Mouse (Mus musculus) limb, embryonic 13.5 days (tissue): ENCODE results near the gene Cdc26. TPM values are rescaled to one million over a fixed set of nuclear protein-coding genes. Genes with fewer than 3 reads are reported as not detected.

Experiments
- ATAC-seq: fragments of 200-750 bp; cut with Nextera tagmentation; 2 replicates; pipeline ENCODE4 v1.8.0; 2017; ENCODE audit warnings: low read depth, moderate number of reproducible peaks, moderate TSS enrichment; ENCODE audit not compliant: low FRiP score
- H3K27ac ChIP-seq: fragments of 300-500 bp; sonication (generic); 2 replicates; pipeline ENCODE4 v1.5.1; 2015; ENCODE audit warnings: inconsistent platforms, mild to moderate bottlenecking, moderate library complexity
- H3K27me3 ChIP-seq: fragments of 300-500 bp; sonication (generic); 2 replicates; pipeline ENCODE4 v1.6.1; 2015; ENCODE audit warnings: mild to moderate bottlenecking, inconsistent platforms
- H3K36me3 ChIP-seq: fragments of 300-500 bp; sonication (generic); 2 replicates; pipeline ENCODE4 v1.6.1; 2015; ENCODE audit warnings: inconsistent platforms, mild to moderate bottlenecking, moderate library complexity
- H3K4me1 ChIP-seq: fragments of 300-500 bp; sonication (generic); 2 replicates; pipeline ENCODE4 v1.6.1; 2015; ENCODE audit warnings: inconsistent platforms
- H3K4me2 ChIP-seq: fragments of 300-500 bp; sonication (generic); replicated peaks from 2 replicates; pipeline ENCODE4 v1.6.1; 2015; ENCODE audit warnings: inconsistent platforms, mild to moderate bottlenecking, moderate library complexity
- H3K4me3 ChIP-seq: fragments of 300-500 bp; sonication (generic); 2 replicates; pipeline ENCODE4 v1.5.1; 2015; ENCODE audit warnings: moderate library complexity, mild to moderate bottlenecking, inconsistent platforms
- H3K9ac ChIP-seq: fragments of 300-500 bp; sonication (generic); 2 replicates; pipeline ENCODE4 v1.6.1; 2015; ENCODE audit warnings: mild to moderate bottlenecking, inconsistent platforms
- H3K9me3 ChIP-seq: fragments of 300-500 bp; sonication (generic); 2 replicates; pipeline ENCODE4 v1.6.1; 2016; ENCODE audit warnings: inconsistent platforms
- WGBS: fragments of 180-500 bp; shearing (Covaris S2); methylation state at CpG from one replicate; pipeline ENCODE4 v1.1.7; 2015; 5-methylcytosine and 5-hydroxymethylcytosine counted together
- polyA plus RNA-seq: library from polyadenylated mRNA; unstranded; fragments of >200 nt; fragmentation: Nextera tagmentation; extraction: Ambion mirVana; gene quantifications from 2 replicates; pipeline ENCODE4 v1.2.1, GENCODE M21; 2015

The Cdc26 gene
- polyA plus RNA-seq, 1 experiment from 2014 or later, result 202 TPM

DNA sequence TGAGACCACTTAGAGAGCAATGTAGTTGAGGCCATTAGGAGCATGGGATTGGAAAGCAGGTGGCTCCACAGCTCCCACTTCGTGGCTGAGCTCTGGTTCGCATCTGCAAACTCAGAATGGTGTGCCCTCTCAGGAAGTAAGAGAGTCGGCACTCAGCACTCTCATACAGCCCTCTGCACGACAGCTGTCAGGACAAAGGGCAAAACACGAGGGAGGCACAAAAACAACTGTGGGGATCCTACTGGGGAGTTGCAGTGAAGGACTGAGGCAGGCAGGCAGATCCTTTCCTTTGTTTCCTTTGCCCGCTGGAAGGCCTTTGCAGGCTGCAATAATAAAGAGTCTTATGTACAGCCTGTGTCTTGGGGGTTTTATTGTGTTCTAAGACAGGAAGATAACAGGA, 15.0 kb downstream of the Cdc26 start:
- no peak overlapping the region for H3K4me2 ChIP-seq
- peak; percentile 32; the same call in 1 of the 2 replicates for ATAC-seq
- no peak overlapping the region for H3K27ac ChIP-seq
- peaks cover 85% of the 10 kb centered on the region for H3K36me3 ChIP-seq
- H3K27me3 ChIP-seq, result no peaks in the 10 kb centered on the region
- WGBS, result 61% methylated on average over 6 of the region's 6 CpGs
- no peak overlapping the region for H3K4me3 ChIP-seq
- H3K9ac ChIP-seq, result no peak overlapping the region
- no peaks in the 10 kb centered on the region for H3K9me3 ChIP-seq
- no peaks in the 10 kb centered on the region for H3K4me1 ChIP-seq

GRCm38 (mm10) chr4:62391892-62392291, 16.6 kb downstream of the Cdc26 start:
- peaks cover 81% of the 10 kb centered on the region for H3K36me3 ChIP-seq
- no peak overlapping the region for H3K9ac ChIP-seq
- no peak overlapping the region for H3K27ac ChIP-seq
- WGBS, result 89% methylated on average over 7 of the region's 7 CpGs
- H3K27me3 ChIP-seq, result no peaks in the 10 kb centered on the region
- no peaks in the 10 kb centered on the region for H3K4me1 ChIP-seq
- H3K4me2 ChIP-seq, result no peak overlapping the region
- no peaks in the 10 kb centered on the region for H3K9me3 ChIP-seq
- no peak for ATAC-seq
- no peak overlapping the region for H3K4me3 ChIP-seq

DNA sequence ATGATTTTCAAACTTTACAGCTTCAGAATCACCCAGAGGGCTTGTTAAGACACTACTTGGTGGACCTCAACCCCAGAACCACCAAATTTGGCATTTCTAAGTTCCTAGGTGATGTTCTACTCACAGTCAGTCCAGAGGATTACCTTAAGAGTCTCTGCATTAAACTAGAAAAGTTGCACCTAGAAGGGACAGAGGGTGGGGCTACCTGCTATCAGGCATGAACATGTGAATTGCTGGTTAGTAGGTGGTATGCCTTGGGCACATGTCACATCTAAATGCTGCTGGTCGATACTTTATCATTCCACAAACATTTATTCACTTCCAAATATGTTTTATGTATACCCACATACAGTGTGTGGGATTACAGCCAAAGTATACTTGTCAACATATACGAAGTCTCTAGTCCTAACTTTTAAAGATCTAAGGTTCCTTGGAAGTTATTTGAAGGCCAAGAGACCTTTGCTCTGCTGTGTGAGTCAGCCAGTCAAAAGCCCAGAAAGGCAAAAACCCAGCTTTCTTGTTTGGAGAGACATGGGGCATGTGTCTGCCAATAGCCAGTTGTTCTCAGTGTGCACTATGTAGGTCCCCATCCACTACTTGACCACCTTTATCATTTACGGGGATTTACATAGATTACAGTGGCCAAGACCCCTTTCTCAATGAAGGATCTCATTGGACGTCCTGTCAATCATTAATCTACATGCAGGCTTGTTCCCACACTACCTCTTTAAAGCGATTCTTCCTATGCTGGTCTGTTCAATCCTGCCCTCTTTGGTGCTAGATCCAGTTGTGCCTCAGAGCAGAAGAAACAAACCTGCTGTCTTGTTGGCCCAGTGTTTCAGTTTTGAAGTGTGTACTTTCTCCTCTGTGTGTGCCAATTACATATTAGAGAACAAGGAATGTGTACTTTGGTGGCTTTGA, 18.6 kb downstream of the Cdc26 start:
- H3K9me3 ChIP-seq, result no peaks in the 10 kb centered on the region
- WGBS, result 88% methylated on average over 5 of the region's 5 CpGs
- H3K4me1 ChIP-seq, result no peaks in the 10 kb centered on the region
- no peaks in the 10 kb centered on the region for H3K27me3 ChIP-seq
- H3K4me3 ChIP-seq, result no peak overlapping the region
- no peak for ATAC-seq
- no peak overlapping the region for H3K27ac ChIP-seq
- no peak overlapping the region for H3K9ac ChIP-seq
- peaks cover 70% of the 10 kb centered on the region for H3K36me3 ChIP-seq
- H3K4me2 ChIP-seq, result no peak overlapping the region

DNA sequence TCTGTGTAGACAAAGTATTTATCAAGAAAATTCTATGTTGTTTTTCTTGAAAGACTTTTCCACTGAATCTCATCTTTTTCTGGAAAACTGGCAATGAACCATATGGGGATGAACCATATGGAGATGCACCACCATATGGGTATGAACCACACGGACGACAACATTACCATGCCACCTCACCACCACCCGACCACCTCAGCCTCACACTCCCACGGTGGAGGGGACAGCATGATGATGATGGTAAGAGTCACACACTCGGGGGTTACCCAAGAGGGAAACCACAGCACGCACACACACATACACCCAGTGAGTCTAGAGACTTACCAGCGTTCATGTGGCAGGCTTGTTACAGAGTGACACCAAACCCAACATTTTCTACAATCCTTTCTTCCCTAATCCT, 23.0 kb downstream of the Cdc26 start:
- Histone ChIP-seq H3K4me1 (no peaks in the 10 kb centered on the region), H3K27ac (no peak overlapping the region), H3K27me3 (no peaks in the 10 kb centered on the region), H3K36me3 (peaks cover 47% of the 10 kb centered on the region), H3K4me3 (no peak overlapping the region), H3K4me2 (no peak overlapping the region), H3K9me3 (no peaks in the 10 kb centered on the region), H3K9ac (no peak overlapping the region)
- WGBS, result 93% methylated on average over 7 of the region's 7 CpGs
- 0 out of 2 replicates have a peak, but pooled peaks have one; percentile 40 for ATAC-seq

GRCm38 (mm10) chr4:62384159-62384558, 24.3 kb downstream of the Cdc26 start:
- H3K4me3 ChIP-seq, result no peak overlapping the region
- H3K27me3 ChIP-seq, result no peaks in the 10 kb centered on the region
- no peaks in the 10 kb centered on the region; the same call in 1 of the 2 replicates for H3K4me1 ChIP-seq
- no peak overlapping the region for H3K4me2 ChIP-seq
- H3K9me3 ChIP-seq, result no peaks in the 10 kb centered on the region
- ATAC-seq, result no peak
- H3K27ac ChIP-seq, result no peak overlapping the region
- H3K36me3 ChIP-seq, result peaks cover 36% of the 10 kb centered on the region
- 88% methylated on average over 1 of the region's 1 CpGs for WGBS
- H3K9ac ChIP-seq, result no peak overlapping the region

DNA sequence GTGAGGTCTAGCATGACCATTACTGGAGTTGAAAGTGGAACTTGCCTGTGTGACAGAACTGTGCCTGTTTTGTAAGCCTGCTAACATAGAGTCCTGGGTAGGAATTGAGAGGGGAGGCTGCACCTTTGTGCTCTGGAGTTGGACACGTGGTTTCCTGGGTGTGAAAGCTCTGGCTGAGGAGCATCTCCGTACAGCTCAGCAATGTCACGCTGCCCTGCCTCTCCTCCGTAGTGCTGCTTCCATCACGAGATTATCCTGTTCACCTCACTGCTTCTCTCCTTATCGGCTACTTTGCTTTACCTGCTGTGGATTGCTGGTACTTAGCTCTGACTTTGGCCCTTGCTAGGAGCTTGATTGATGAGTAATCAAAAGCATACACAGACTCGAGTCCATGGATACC, 24.7 kb downstream of the Cdc26 start:
- ATAC-seq, result no peak
- Histone ChIP-seq H3K27me3 (no peaks in the 10 kb centered on the region), H3K4me2 (no peak overlapping the region), H3K4me3 (no peak overlapping the region), H3K36me3 (peaks cover 32% of the 10 kb centered on the region), H3K4me1 (no peaks in the 10 kb centered on the region; the same call in 1 of the 2 replicates), H3K9ac (no peak overlapping the region), H3K9me3 (no peaks in the 10 kb centered on the region), H3K27ac (no peak overlapping the region)
- 87% methylated on average over 7 of the region's 7 CpGs for WGBS

DNA sequence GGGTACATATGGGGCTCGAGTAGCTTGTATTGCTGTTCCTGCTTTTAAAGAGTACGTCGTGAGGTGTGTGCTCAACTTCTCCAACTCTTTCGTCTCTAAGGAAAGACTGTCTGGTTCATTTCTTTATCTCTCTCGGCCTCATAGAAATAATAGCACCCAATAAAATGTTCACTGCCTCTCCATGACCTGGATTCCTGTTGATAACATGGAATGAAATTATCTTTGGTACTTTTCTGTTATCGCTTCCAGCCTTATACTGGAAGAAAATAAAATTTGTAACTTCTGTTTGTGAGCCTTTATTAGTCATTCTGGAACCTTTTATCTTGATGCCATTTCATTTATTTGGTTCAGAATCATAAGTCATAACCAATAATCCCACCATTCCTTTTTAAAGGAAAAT, 25.2 kb downstream of the Cdc26 start:
- H3K27me3 ChIP-seq, result no peaks in the 10 kb centered on the region
- H3K4me3 ChIP-seq, result no peak overlapping the region
- no peak overlapping the region for H3K9ac ChIP-seq
- WGBS, result 88% methylated on average over 6 of the region's 6 CpGs
- H3K27ac ChIP-seq, result no peak overlapping the region
- no peak for ATAC-seq
- peaks cover 27% of the 10 kb centered on the region for H3K36me3 ChIP-seq
- H3K4me1 ChIP-seq, result no peaks in the 10 kb centered on the region; the same call in 1 of the 2 replicates
- no peak overlapping the region for H3K4me2 ChIP-seq
- no peaks in the 10 kb centered on the region for H3K9me3 ChIP-seq

GRCm38 (mm10) chr4:62379724-62380381, 28.6 kb downstream of the Cdc26 start:
- Histone ChIP-seq H3K27me3 (no peaks in the 10 kb centered on the region), H3K4me3 (no peak overlapping the region), H3K36me3 (peaks cover 10% of the 10 kb centered on the region; the same call in 1 of the 2 replicates), H3K4me1 (no peaks in the 10 kb centered on the region; the same call in 1 of the 2 replicates), H3K9me3 (no peaks in the 10 kb centered on the region), H3K27ac (no peak overlapping the region), H3K4me2 (no peak overlapping the region), H3K9ac (no peak overlapping the region)
- 83% methylated on average over 9 of the region's 9 CpGs for WGBS
- no peak for ATAC-seq

GRCm38 (mm10) chr4:62376123-62376522, 32.3 kb downstream of the Cdc26 start:
- WGBS, result 85% methylated on average over 2 of the region's 2 CpGs
- Histone ChIP-seq H3K4me1 (no peaks in the 10 kb centered on the region; the same call in 1 of the 2 replicates), H3K4me3 (no peak overlapping the region), H3K27me3 (no peaks in the 10 kb centered on the region), H3K4me2 (no peak overlapping the region), H3K27ac (no peak overlapping the region), H3K9me3 (no peaks in the 10 kb centered on the region), H3K36me3 (no peaks in the 10 kb centered on the region), H3K9ac (no peak overlapping the region)
- no peak for ATAC-seq

DNA sequence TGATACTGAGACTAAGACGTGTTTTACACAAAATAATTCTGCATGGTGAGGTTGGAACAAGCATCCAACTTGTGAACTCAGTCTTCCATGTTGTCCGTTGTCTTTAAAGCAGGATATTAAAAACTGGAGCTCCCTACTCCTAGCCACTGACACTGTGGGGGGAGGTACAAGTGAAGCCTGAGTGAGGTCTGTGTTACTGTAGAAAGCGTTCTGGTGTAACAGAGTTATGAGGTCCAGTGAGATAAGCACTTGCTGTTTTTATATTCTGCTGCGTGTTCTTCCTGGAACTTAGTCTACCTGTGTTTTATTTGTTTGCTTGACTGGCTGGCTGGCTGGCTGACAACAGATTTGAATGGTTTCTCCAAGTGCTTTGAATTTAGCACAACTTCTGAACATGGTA, 34.1 kb downstream of the Cdc26 start:
- 65% methylated on average over 4 of the region's 4 CpGs for WGBS
- H3K27me3 ChIP-seq, result no peaks in the 10 kb centered on the region

GRCm38 (mm10) chr4:62373668-62374067, 34.8 kb downstream of the Cdc26 start:
- no peak overlapping the region for H3K4me3 ChIP-seq
- no peaks in the 10 kb centered on the region for H3K36me3 ChIP-seq
- ATAC-seq, result no peak
- no peaks in the 10 kb centered on the region for H3K4me1 ChIP-seq
- no peaks in the 10 kb centered on the region for H3K9me3 ChIP-seq
- no peak overlapping the region for H3K27ac ChIP-seq
- no peaks in the 10 kb centered on the region for H3K27me3 ChIP-seq
- no peak overlapping the region for H3K4me2 ChIP-seq
- 45% methylated on average over 7 of the region's 7 CpGs for WGBS
- H3K9ac ChIP-seq, result no peak overlapping the region

More for the DNA sequence above, 34.1 kb downstream of the Cdc26 start:
- H3K4me2 ChIP-seq, result no peak overlapping the region
- no peak overlapping the region for H3K9ac ChIP-seq
- H3K4me3 ChIP-seq, result no peak overlapping the region
- H3K9me3 ChIP-seq, result no peaks in the 10 kb centered on the region
- no peak for ATAC-seq
- H3K4me1 ChIP-seq, result no peaks in the 10 kb centered on the region; the same call in 1 of the 2 replicates
- H3K27ac ChIP-seq, result no peak overlapping the region
- no peaks in the 10 kb centered on the region for H3K36me3 ChIP-seq

DNA sequence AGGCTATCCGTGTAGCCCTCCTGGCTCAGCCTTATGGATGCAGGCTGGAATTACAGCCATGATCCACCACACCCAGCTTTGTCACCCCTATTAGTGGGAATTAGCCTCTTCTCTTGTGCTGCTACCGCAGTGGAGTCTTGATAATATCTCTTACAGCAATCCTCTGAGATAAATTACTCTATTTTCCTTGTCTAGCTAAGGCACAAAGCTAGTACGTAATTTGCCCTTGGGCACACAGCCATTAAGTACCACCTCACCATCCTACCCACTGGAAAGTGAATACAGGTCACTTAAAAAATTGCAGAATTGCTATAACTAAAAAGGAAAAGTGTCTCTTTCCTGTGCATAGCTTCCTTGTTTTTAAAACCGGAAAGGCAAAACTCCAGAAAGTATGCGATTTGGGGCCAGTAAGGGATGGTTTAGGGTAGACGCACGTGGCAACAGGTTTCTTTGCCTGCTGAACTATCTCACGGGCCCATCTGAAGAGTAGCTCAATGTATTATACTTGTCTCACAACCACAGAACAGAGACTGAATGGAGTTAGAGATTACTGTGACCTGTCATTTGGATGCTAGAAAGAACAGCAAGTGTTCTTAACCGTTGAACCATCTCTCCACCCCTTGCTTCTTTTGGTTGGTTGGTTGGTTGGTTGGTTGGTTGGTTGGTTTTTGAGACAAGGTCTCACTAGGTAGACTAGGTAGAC, 35.5 kb downstream of the Cdc26 start:
- no peak overlapping the region for H3K4me2 ChIP-seq
- H3K36me3 ChIP-seq, result no peaks in the 10 kb centered on the region
- H3K9ac ChIP-seq, result no peak overlapping the region
- H3K4me3 ChIP-seq, result no peak overlapping the region
- ATAC-seq, result no peak
- no peaks in the 10 kb centered on the region for H3K9me3 ChIP-seq
- no peaks in the 10 kb centered on the region for H3K27me3 ChIP-seq
- H3K4me1 ChIP-seq, result no peaks in the 10 kb centered on the region
- 83% methylated on average over 9 of the region's 9 CpGs for WGBS
- H3K27ac ChIP-seq, result no peak overlapping the region
